Mouse (Mus musculus) liver, embryonic 11.5 days (tissue): ENCODE data around the gene Insrr. TPM values are rescaled to one million over a fixed set of nuclear protein-coding genes. Genes with fewer than 3 reads are reported as not detected.

Experiments used
- ATAC-seq: fragments of 200-750 bp; cut with Nextera tagmentation; replicated peaks from 2 replicates; pipeline ENCODE4 v1.8.0; 2017; ENCODE audit warnings: moderate number of reproducible peaks, mild to moderate bottlenecking, moderate TSS enrichment, moderate library complexity; ENCODE audit not compliant: low FRiP score
- DNase-seq: peaks from one replicate; pipeline ENCODE4 v3.0.0-alpha.2; 2017; ENCODE audit warnings: low spot score
- H3K27ac ChIP-seq: fragments of 300-500 bp; sonication (generic); 2 replicates; pipeline ENCODE4 v1.5.1; 2014; ENCODE audit warnings: mild to moderate bottlenecking, low read depth, low read length, control low read depth
- H3K27me3 ChIP-seq: fragments of 300-500 bp; sonication (generic); replicated peaks from 2 replicates; pipeline ENCODE4 v1.6.1; 2014; ENCODE audit warnings: low read length, mixed read lengths; ENCODE audit not compliant: control insufficient read depth, insufficient read depth
- H3K36me3 ChIP-seq: fragments of 300-500 bp; sonication (generic); 2 replicates; pipeline ENCODE4 v1.6.1; 2014; ENCODE audit warnings: mild to moderate bottlenecking, low read length, moderate library complexity, mixed read lengths; ENCODE audit not compliant: control insufficient read depth, insufficient read depth
- H3K4me1 ChIP-seq: fragments of 300-500 bp; sonication (generic); replicated peaks from 2 replicates; pipeline ENCODE4 v1.6.1; 2014; ENCODE audit warnings: low read length, mixed read lengths; ENCODE audit not compliant: control insufficient read depth, insufficient read depth
- H3K4me2 ChIP-seq: fragments of 300-500 bp; sonication (generic); 2 replicates; pipeline ENCODE4 v1.6.1; 2014; ENCODE audit warnings: mild to moderate bottlenecking, control low read depth, moderate library complexity
- H3K4me3 ChIP-seq: fragments of 300-500 bp; sonication (generic); 2 replicates; pipeline ENCODE4 v1.5.1; 2014; ENCODE audit warnings: low read depth, low read length, control low read depth
- H3K9ac ChIP-seq: fragments of 300-500 bp; sonication (generic); 2 replicates; pipeline ENCODE4 v1.6.1; 2014; ENCODE audit warnings: low read depth, low read length, control low read depth
- H3K9me3 ChIP-seq: fragments of 300-500 bp; sonication (generic); 2 replicates; pipeline ENCODE4 v1.6.1; 2016; ENCODE audit warnings: low read length, inconsistent platforms, mixed read lengths; ENCODE audit not compliant: control insufficient read depth
- WGBS: fragments of 180-500 bp; shearing (Covaris S2); extraction: QIAGEN DNeasy Blood & Tissue Kit; methylation state at CpG from one replicate; pipeline ENCODE4 v1.1.7; 2014; 5-methylcytosine and 5-hydroxymethylcytosine counted together
- polyA plus RNA-seq: library from polyadenylated mRNA; unstranded; fragments of >200 nt; fragmentation: Nextera tagmentation; extraction: Ambion mirVana; gene quantifications from 2 replicates; pipeline ENCODE4 v1.2.1, GENCODE M21; 2014

Gene Insrr
- polyA plus RNA-seq, 1 experiment from 2014 or later: 0.05 TPM

DNA sequence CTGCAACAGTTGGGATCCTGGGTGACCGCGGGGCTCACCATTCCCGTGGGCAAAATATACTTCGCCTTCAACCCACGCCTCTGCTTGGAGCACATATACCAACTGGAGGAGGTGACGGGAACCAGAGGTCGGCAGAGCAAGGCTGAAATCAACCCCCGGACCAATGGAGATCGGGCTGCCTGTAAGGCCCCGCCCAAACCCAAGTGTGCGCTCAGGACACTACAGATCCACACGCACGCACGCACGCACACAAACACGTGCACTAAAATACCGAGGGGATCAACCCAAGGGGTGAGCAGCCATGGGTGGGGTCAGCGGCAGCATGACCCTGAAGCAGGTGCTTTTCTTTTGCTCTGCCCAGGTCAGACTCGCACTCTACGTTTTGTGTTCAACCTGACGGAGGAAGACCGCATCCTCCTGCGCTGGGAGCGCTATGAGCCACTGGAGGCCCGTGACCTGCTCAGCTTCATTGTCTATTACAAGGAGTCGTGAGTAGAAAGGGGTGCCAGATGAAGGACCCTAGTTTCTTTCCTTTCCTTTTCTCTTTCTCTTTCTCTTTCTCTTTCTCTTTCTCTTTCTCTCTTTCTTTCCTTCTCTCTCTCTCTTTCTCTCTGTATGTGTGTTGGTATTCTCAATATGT, 7.4 kb downstream of the Insrr start:
- no peak for ATAC-seq

DNA sequence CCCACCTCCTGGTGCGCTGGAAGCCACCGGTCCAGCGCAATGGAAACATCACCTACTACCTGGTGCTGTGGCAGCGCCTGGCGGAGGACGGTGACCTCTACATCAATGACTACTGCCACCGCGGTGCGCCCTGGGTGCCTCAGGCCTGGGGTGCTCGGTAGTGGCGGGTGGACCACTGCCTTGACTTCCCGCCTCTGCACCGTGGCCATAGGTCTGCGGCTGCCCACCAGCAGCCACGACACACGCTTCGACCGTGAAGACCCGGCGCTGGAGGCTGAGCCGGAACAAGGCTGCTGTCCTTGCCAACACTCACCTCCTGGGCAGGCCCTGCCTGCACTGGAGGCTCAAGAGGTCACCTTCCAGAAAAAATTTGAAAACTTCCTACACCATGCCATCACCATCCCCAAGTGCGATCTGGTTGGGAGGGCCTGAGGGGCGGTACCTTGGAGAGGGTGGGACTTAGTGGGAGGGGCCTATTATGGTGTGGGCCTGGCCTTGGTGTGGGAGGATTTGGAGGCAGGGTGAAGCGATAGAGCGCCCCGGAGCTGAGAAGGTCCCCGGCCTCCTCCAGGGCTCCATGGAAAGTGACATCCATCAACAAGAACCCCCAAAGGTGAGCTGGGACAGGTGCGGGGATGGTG, 12.7 kb downstream of the Insrr start:
- Histone ChIP-seq H3K9ac (no peak overlapping the region), H3K27me3 (peaks cover 92% of the 10 kb centered on the region), H3K4me2 (peak overlapping the region; percentile 32; the same call in 1 of the 2 replicates), H3K4me1 (0 out of 2 replicates have a peak, but pooled peaks cover 3% of the 10 kb centered on the region), H3K36me3 (no peaks in the 10 kb centered on the region), H3K4me3 (peak overlapping the region; percentile 11; the same call in 1 of the 2 replicates), H3K9me3 (no peaks in the 10 kb centered on the region), H3K27ac (no peak overlapping the region)
- DNase-seq: no peak
- peak; percentile 64; the same call in 1 of the 2 replicates for ATAC-seq
- WGBS: 8% methylated on average over 28 of the region's 28 CpGs

More for the DNA sequence above, 7.4 kb downstream of the Insrr start:
- 4% methylated on average over 26 of the region's 26 CpGs for WGBS
- peak overlapping the region; percentile 18; the same call in 1 of the 2 replicates for H3K4me3 ChIP-seq
- 0 out of 2 replicates have a peak, but pooled peaks cover 2% of the 10 kb centered on the region for H3K4me1 ChIP-seq
- no peaks in the 10 kb centered on the region for H3K9me3 ChIP-seq
- H3K4me2 ChIP-seq: peak overlapping the region; percentile 61
- H3K9ac ChIP-seq: no peak overlapping the region
- peaks cover 94% of the 10 kb centered on the region for H3K27me3 ChIP-seq
- H3K27ac ChIP-seq: no peak overlapping the region
- no peaks in the 10 kb centered on the region for H3K36me3 ChIP-seq
- no peak for DNase-seq

DNA sequence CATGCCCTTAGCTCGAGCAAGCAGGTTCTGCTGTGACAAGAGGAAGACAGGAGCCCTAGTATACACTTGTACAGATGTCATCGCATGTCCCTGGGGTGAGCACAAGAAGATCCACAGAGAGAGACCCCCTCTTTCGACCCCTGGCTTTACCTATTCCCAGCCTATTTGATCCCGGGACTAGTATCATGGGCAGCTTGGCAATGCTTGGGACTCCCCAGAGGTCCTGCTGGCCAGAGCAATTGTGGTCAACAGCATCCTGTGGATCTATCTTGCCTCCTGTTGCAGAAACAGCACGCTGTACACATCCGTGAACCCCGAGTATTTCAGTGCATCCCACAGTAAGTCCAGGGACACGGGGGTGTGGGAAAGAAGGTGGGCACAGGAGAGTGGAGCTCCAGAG, 14.5 kb downstream of the Insrr start:
- no peak overlapping the region for H3K9ac ChIP-seq

DNA sequence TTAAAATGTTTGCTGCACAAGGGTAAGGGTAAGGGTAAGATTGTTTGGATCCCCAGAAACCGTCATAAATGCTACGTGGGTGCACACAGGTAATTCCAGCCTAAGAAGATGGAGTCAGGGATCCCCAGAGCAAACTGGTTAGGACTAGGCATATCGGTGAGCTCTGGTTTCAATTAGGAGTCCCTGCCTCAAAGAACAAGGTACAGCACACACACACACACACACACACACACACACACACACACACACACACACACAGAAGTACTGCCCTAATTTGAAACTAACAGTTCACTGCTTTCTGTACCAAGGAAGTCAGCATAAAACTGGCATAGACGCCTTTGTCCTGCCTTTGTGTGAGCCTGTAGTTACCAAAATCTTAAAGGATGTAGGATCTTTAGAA, 15.7 kb downstream of the Insrr start:
- Histone ChIP-seq H3K4me3 (no peak overlapping the region), H3K4me2 (no peak overlapping the region), H3K9me3 (no peaks in the 10 kb centered on the region), H3K36me3 (no peaks in the 10 kb centered on the region), H3K4me1 (0 out of 2 replicates have a peak, but pooled peaks cover 6% of the 10 kb centered on the region), H3K9ac (no peak overlapping the region), H3K27me3 (peaks cover 80% of the 10 kb centered on the region), H3K27ac (no peak overlapping the region)
- WGBS: 67% methylated on average over 4 of the region's 4 CpGs
- no peak for ATAC-seq
- no peak for DNase-seq

More for the DNA sequence above, 14.5 kb downstream of the Insrr start:
- H3K9me3 ChIP-seq: no peaks in the 10 kb centered on the region
- 78% methylated on average over 8 of the region's 8 CpGs for WGBS
- ATAC-seq: no peak
- H3K27ac ChIP-seq: no peak overlapping the region
- no peak overlapping the region for H3K4me2 ChIP-seq
- no peaks in the 10 kb centered on the region for H3K36me3 ChIP-seq
- 0 out of 2 replicates have a peak, but pooled peaks cover 3% of the 10 kb centered on the region for H3K4me1 ChIP-seq
- no peak overlapping the region for H3K4me3 ChIP-seq
- DNase-seq: no peak
- peaks cover 81% of the 10 kb centered on the region for H3K27me3 ChIP-seq

DNA sequence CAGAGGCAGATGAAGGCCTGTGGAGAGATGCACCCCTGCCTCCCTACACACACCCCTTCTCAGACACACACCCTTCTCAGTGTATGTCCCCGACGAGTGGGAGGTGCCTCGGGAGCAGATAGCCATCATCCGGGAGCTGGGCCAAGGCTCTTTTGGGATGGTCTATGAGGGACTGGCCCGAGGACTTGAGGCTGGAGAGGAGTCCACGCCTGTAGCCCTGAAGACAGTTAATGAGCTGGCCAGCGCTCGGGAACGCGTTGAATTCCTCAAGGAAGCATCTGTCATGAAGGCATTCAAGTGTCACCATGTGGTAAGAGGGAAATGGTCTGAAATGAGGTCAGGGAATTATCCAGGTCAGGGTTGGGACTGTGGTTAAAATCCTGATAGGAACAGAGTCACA, 16.1 kb downstream of the Insrr start:
- Histone ChIP-seq H3K4me2 (no peak overlapping the region), H3K9ac (no peak overlapping the region), H3K27ac (no peak overlapping the region), H3K9me3 (no peaks in the 10 kb centered on the region), H3K4me1 (0 out of 2 replicates have a peak, but pooled peaks cover 6% of the 10 kb centered on the region), H3K4me3 (no peak overlapping the region), H3K27me3 (peaks cover 80% of the 10 kb centered on the region), H3K36me3 (no peaks in the 10 kb centered on the region)
- DNase-seq (no peak), ATAC-seq (no peak)
- WGBS: 50% methylated on average over 10 of the region's 10 CpGs

DNA sequence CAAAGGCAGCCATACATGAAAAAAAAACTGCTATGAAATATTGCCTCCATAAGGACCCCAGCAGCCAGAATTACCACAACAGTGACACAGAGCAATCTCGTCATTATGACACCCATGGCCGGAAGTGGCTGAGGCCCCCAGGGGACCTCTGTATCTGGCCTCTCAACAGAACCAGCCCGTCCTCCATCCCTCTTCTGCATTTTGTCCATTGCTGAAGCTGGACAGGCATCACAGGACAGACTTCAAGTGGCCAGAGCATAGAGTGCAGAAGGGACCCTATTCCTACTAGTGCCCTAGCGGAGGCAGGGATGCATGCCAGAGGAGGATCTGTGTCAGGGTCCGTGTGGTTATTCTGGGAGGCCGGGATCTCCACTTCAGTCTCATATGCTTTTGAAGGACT, 19.4 kb downstream of the Insrr start:
- no peak for ATAC-seq
- H3K4me2 ChIP-seq: no peak overlapping the region

DNA sequence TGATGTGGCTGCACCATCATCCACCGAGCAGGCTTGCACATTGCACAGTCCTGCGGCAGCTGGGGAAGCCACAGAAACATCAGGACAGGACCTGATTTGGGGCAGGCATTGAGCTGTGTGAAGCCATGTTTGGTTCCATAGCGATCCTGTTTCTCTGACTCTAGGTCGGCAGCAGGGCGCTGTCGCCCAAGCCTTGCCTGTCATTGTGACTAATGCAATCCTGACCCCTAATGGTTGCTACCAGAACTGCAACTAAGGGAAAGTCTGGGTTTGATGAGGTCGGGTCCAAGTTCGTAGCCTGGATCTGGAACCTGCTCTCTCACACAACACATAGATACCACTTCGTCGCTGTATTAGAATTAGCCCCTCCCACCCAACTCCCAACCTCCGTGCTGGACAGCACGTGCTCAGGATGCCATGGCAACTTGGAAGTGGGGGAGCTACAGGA, 19.9 kb downstream of the Insrr start:
- Histone ChIP-seq H3K27me3 (peaks cover 53% of the 10 kb centered on the region), H3K36me3 (no peaks in the 10 kb centered on the region), H3K4me2 (no peak overlapping the region), H3K4me3 (no peak overlapping the region), H3K4me1 (0 out of 2 replicates have a peak, but pooled peaks cover 2% of the 10 kb centered on the region), H3K9ac (no peak overlapping the region), H3K9me3 (no peaks in the 10 kb centered on the region), H3K27ac (no peak overlapping the region)
- DNase-seq: peak; percentile 59
- ATAC-seq: peak; percentile 39
- 5% methylated on average over 12 of the region's 12 CpGs for WGBS

More for the DNA sequence above, 19.4 kb downstream of the Insrr start:
- Histone ChIP-seq H3K4me1 (0 out of 2 replicates have a peak, but pooled peaks cover 2% of the 10 kb centered on the region), H3K27me3 (peaks cover 58% of the 10 kb centered on the region), H3K4me3 (no peak overlapping the region), H3K9me3 (no peaks in the 10 kb centered on the region), H3K27ac (no peak overlapping the region), H3K9ac (no peak overlapping the region), H3K36me3 (no peaks in the 10 kb centered on the region)
- 58% methylated on average over 6 of the region's 6 CpGs for WGBS
- no peak for DNase-seq

DNA sequence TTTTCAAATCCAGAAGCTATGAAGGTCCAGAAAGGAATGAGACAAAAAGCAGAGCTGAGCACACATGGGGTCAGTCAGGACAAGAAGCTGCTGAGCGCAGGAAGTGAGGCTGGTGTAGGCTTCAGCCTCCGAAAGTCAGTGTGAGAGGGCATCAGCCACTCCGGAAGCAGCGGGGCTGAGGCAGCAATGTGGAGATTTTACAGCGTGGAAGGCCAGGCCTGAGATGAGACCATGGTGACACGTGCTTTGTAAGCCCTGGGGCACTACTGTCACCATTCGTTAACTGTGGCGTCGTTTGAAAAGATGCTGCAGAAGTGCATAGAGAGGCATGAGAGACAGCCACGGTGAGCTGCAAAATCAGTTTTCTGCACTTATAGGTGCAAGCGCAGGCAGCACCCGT, 21.5 kb downstream of the Insrr start:
- WGBS: 69% methylated on average over 12 of the region's 12 CpGs
- Histone ChIP-seq H3K36me3 (no peaks in the 10 kb centered on the region), H3K4me1 (0 out of 2 replicates have a peak, but pooled peaks cover 2% of the 10 kb centered on the region), H3K9ac (no peak overlapping the region), H3K27ac (no peak overlapping the region), H3K4me2 (no peak overlapping the region), H3K9me3 (no peaks in the 10 kb centered on the region), H3K27me3 (peaks cover 39% of the 10 kb centered on the region), H3K4me3 (no peak overlapping the region)
- DNase-seq: no peak
- no peak for ATAC-seq
